Mouse (Mus musculus) embryonic facial prominence, embryonic 15.5 days (tissue): ENCODE results near the gene Fhit. TPM values are rescaled to one million over a fixed set of nuclear protein-coding genes. Genes with fewer than 3 reads are reported as not detected.

Source experiments
- ATAC-seq: fragments of 200-750 bp; cut with Nextera tagmentation; 2 replicates; pipeline ENCODE4 v1.8.0; 2017; ENCODE audit warnings: low read depth, moderate TSS enrichment; ENCODE audit not compliant: insufficient number of reproducible peaks, low FRiP score, low TSS enrichment
- H3K27ac ChIP-seq: fragments of 300-500 bp; sonication (generic); replicated peaks from 2 replicates; pipeline ENCODE4 v1.5.1; 2015; ENCODE audit warnings: mild to moderate bottlenecking, inconsistent platforms
- H3K27me3 ChIP-seq: fragments of 300-500 bp; sonication (generic); 2 replicates; pipeline ENCODE4 v1.6.1; 2015; ENCODE audit warnings: inconsistent platforms
- H3K36me3 ChIP-seq: fragments of 300-500 bp; sonication (generic); 2 replicates; pipeline ENCODE4 v1.6.1; 2015; ENCODE audit warnings: mild to moderate bottlenecking, inconsistent platforms
- H3K4me1 ChIP-seq: fragments of 300-500 bp; sonication (generic); 2 replicates; pipeline ENCODE4 v1.6.1; 2015; ENCODE audit warnings: inconsistent platforms
- H3K4me2 ChIP-seq: fragments of 300-500 bp; sonication (generic); replicated peaks from 2 replicates; pipeline ENCODE4 v1.6.1; 2015; ENCODE audit warnings: mild to moderate bottlenecking, inconsistent platforms
- H3K4me3 ChIP-seq: fragments of 300-500 bp; sonication (generic); replicated peaks from 2 replicates; pipeline ENCODE4 v1.5.1; 2015; ENCODE audit warnings: mild to moderate bottlenecking, inconsistent platforms
- H3K9ac ChIP-seq: fragments of 300-500 bp; sonication (generic); 2 replicates; pipeline ENCODE4 v1.6.1; 2015; ENCODE audit warnings: inconsistent platforms
- H3K9me3 ChIP-seq: fragments of 300-500 bp; sonication (generic); replicated peaks from 2 replicates; pipeline ENCODE4 v1.6.1; 2016; ENCODE audit warnings: inconsistent platforms
- WGBS: fragments of 180-500 bp; shearing (Covaris S2); methylation state at CpG from one replicate; pipeline ENCODE4 v1.1.7; 2015; 5-methylcytosine and 5-hydroxymethylcytosine counted together
- polyA plus RNA-seq: library from polyadenylated mRNA; unstranded; fragments of >200 nt; fragmentation: Nextera tagmentation; extraction: Ambion mirVana; gene quantifications from 2 replicates; pipeline ENCODE4 v1.2.1, GENCODE M21; 2015

Fhit gene
- polyA plus RNA-seq, 1 experiment from 2014 or later: 8.7 TPM

DNA sequence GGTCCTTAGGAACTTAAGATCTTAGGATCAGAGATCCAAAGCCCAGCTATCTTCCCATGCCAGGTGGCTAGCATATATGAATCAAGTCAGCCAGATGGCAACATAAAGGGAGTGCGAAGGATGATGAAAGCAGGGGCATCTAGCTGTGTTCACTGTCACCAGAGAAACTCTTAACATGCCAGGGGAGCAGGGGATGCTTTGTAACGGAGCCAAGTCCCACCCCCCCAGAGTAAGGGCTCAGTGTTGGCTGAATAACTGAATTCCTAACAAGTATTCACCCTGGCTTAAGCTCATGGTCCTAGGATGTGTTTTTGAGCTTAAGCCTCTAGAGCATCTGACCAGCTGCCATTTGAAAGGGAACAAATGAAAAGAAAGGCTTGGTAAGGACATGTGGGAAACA, 1139.5 kb downstream of the Fhit start:
- no peak overlapping the region for H3K9ac ChIP-seq
- H3K4me2 ChIP-seq: no peak overlapping the region
- no peaks in the 10 kb centered on the region for H3K9me3 ChIP-seq
- no peaks in the 10 kb centered on the region for H3K27me3 ChIP-seq
- no peaks in the 10 kb centered on the region for H3K36me3 ChIP-seq
- H3K4me3 ChIP-seq: no peak overlapping the region
- no peak overlapping the region for H3K27ac ChIP-seq
- ATAC-seq: no peak
- no peaks in the 10 kb centered on the region for H3K4me1 ChIP-seq
- WGBS: 55% methylated on average over 2 of the region's 2 CpGs

DNA sequence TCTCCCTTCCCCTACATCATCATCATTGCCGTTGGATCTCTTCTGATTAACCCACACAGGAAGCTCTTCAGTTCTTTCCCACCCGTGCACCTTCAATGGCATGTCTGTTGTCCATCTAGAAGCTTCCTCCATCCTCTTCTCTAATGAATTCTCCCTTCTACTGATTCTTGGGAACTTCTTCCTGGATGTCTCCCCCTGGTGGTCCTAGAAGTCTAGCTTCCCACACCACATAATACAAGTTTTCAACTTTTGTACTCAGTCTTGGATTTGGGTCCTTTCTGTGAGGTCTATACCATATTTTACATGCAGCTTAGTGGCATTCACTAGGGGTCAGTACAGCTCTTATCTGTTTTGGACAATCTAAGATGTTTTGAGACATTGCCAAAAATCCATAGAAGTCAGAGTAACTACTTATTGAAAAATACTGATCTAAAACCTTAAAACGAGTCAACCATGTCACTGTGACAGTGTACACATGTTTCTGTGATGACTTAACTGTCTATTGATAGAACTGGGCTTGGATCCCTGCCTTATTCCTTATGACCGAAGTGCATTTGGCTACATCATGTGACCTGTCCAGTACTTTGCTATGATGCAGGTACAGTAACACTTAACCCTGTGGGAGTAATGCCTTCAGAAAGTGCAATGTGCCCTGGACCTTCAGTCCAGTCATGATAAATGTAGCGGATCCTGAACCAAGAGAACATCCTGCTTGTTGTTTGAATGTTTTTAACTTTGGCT, 1141.3 kb downstream of the Fhit start:
- Histone ChIP-seq H3K9ac (no peak overlapping the region), H3K27me3 (no peaks in the 10 kb centered on the region), H3K9me3 (no peaks in the 10 kb centered on the region), H3K36me3 (no peaks in the 10 kb centered on the region), H3K27ac (no peak overlapping the region), H3K4me1 (no peaks in the 10 kb centered on the region), H3K4me2 (no peak overlapping the region), H3K4me3 (no peak overlapping the region)
- 81% methylated on average over 5 of the region's 5 CpGs for WGBS
- ATAC-seq: no peak

DNA sequence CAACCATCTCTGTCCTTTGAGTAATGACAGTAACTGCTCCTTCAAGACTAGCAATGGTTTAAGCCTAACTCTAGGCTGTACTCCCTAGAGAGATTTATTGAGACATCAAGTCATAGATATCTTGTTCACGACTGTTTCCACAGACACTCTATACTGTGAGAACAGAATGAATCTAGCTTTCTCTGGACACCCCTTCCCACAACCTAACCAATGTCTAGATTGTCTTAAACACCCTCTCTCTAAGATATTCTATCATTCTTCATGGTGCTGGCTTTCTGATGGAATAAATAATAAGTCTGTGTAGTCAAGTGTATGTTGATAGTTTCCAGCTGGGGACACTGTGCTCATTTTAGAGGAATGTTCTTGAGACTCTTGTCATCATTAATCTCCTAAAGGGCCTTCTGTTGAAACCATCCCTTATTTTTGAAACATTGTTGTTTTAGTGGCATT, 1148.0 kb downstream of the Fhit start:
- no peaks in the 10 kb centered on the region for H3K27me3 ChIP-seq
- no peaks in the 10 kb centered on the region for H3K9me3 ChIP-seq
- 71% methylated on average over 1 of the region's 1 CpGs for WGBS
- H3K4me2 ChIP-seq: no peak overlapping the region
- no peaks in the 10 kb centered on the region for H3K36me3 ChIP-seq
- H3K27ac ChIP-seq: no peak overlapping the region
- no peak for ATAC-seq
- H3K9ac ChIP-seq: no peak overlapping the region
- H3K4me3 ChIP-seq: no peak overlapping the region
- no peaks in the 10 kb centered on the region for H3K4me1 ChIP-seq

DNA sequence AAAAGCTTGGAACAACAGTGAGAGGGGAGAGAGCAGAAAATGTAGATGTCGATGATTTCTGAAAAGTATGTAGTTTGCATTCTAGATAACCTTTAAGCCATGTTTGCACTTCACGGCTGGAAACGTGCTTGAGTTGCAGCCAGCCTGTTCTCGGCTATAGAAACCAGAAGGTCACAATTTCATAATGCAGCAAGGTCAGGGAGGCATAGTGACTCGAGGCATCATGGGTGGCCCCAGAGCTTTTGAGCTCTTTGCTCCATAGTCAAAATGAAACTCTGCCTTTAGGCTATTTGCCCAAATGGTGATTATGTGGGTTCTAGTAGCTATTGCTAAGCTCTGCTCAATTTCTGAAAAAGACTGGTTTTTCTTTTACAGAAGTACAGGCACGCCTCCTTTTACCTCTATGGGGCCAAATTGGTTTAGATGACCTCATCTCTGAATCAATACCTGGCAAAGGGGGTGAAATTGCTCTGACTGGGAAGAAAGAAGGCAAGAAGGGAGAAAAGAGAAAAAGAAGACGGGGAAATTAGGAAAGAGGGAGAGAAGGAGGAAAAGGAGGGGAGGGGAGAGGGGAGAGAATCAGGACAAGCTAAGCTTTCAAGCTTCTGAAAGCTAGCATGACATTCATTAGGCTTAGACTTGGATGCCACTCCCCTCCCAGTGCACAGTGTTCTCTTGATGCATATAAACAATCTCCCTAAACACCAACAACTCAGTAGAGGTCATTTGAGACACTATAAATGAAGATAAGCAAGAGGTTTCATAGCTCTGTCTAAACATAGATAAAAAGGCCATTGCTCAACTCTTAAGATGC, 1148.6 kb downstream of the Fhit start:
- Histone ChIP-seq H3K27ac (no peak overlapping the region), H3K4me3 (no peak overlapping the region)
- no peak for ATAC-seq

DNA sequence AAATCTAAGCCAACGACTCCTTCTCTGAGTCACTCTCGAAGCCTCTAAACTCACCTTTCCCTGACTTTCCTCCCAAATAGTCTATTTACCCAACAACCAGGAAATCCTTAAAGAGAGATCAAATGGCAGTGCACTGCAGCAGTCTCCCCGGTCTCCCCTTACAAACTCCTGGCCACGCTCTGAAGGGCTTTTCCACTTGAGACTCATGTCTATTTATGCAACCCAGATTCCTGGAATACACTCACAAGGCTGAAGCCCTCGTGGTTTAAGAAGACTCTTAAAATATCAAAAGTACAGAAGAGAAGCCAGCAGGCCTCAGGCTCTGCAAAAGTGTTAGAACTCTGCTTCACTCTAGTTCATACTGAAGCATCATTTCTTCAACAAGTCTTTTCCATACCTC, 1155.6 kb downstream of the Fhit start:
- 0 out of 2 replicates have a peak, but pooled peaks cover 3% of the 10 kb centered on the region for H3K4me1 ChIP-seq
- H3K9ac ChIP-seq: no peak overlapping the region
- H3K4me3 ChIP-seq: no peak overlapping the region
- H3K4me2 ChIP-seq: no peak overlapping the region
- no peak for ATAC-seq
- H3K36me3 ChIP-seq: no peaks in the 10 kb centered on the region
- no peak overlapping the region for H3K27ac ChIP-seq
- no peaks in the 10 kb centered on the region for H3K27me3 ChIP-seq
- WGBS: 41% methylated on average over 5 of the region's 5 CpGs
- no peaks in the 10 kb centered on the region for H3K9me3 ChIP-seq

More for the DNA sequence above, 1148.6 kb downstream of the Fhit start:
- no peaks in the 10 kb centered on the region for H3K27me3 ChIP-seq
- WGBS: 42% methylated on average over 7 of the region's 7 CpGs
- H3K36me3 ChIP-seq: no peaks in the 10 kb centered on the region
- H3K4me2 ChIP-seq: no peak overlapping the region
- H3K9me3 ChIP-seq: no peaks in the 10 kb centered on the region
- H3K9ac ChIP-seq: no peak overlapping the region
- no peaks in the 10 kb centered on the region for H3K4me1 ChIP-seq

DNA sequence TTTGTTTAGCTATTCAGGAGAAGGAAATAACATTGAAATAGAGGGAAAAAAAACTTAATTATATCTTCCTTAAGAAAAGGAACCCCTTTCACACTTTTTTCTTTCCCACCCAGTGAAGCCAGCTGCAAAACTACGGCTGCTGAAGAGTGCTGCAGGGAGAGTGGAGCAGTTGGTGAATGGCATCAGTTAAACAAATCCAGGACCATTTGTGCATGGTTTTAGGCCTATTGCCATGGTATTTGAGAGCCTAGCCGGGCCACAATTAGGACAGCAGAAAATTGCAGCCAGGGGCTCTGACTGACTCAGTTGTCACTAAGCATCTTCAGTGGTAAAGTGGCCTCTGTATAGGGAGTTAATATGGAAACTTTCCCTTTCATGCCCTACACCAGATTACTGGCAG, 1158.0 kb downstream of the Fhit start:
- no peaks in the 10 kb centered on the region for H3K9me3 ChIP-seq
- no peak overlapping the region for H3K4me2 ChIP-seq
- 30% methylated on average over 2 of the region's 2 CpGs for WGBS

DNA sequence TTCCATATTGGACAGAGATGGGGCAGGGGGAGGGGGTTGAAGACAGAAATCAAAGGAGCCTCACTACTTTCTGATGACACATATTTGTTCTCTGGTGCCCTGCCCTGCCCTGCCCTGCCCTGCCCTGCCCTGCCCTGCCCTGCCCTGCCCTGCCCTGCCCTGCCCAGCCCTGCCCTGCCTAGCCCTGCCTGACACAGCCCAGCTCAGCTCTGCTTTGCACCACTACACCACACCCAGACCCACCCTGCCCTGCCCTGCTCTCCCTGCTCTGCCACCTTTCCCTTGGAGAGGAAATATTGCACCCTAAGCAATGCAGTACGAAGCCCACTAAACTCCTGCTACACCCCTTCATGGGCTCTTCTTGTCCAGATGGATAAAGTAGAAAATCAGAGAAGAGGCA, 1171.2 kb downstream of the Fhit start:
- no peak for ATAC-seq
- no peak overlapping the region for H3K4me3 ChIP-seq
- H3K27ac ChIP-seq: no peak overlapping the region
- H3K9ac ChIP-seq: no peak overlapping the region
- H3K9me3 ChIP-seq: no peaks in the 10 kb centered on the region
- no peaks in the 10 kb centered on the region for H3K36me3 ChIP-seq
- no peaks in the 10 kb centered on the region for H3K4me1 ChIP-seq
- H3K4me2 ChIP-seq: no peak overlapping the region
- H3K27me3 ChIP-seq: no peaks in the 10 kb centered on the region
- 74% methylated on average over 1 of the region's 1 CpGs for WGBS

More for the DNA sequence above, 1158.0 kb downstream of the Fhit start:
- Histone ChIP-seq H3K4me1 (0 out of 2 replicates have a peak, but pooled peaks cover 3% of the 10 kb centered on the region), H3K9ac (no peak overlapping the region), H3K36me3 (no peaks in the 10 kb centered on the region), H3K4me3 (no peak overlapping the region), H3K27ac (no peak overlapping the region), H3K27me3 (no peaks in the 10 kb centered on the region)
- no peak for ATAC-seq

DNA sequence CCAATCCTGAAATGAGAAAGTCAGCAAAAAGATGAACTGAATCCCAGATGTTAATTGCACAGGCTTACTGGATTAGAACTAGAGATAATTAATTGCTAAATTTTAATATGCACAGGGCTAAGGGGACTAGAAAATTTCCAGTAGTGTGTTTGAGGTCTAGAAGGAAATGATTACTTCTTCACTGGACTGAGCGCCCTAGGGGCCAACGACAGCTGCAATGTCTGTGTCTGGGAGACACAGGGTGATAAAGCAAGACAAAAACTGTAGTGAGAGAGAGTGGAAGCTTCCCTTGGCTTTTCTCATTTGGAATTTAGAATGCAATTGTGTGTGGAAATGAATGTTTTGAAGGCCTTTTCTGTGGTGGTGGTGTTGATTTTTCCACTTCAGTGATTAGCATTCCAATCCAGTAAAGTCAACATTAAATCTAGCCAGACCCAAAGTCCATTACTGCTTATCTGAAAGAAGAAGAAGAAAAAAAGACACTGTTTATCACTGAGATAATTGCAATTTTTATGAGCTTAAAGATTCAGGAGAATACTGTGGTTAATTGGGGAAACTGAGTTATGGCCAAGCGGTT, 1184.8 kb downstream of the Fhit start:
- Histone ChIP-seq H3K9ac (no peak overlapping the region), H3K4me1 (no peaks in the 10 kb centered on the region), H3K9me3 (no peaks in the 10 kb centered on the region), H3K4me2 (no peak overlapping the region), H3K36me3 (no peaks in the 10 kb centered on the region), H3K4me3 (no peak overlapping the region), H3K27me3 (no peaks in the 10 kb centered on the region), H3K27ac (no peak overlapping the region)
- no peak for ATAC-seq
- WGBS: 73% methylated on average over 3 of the region's 3 CpGs

DNA sequence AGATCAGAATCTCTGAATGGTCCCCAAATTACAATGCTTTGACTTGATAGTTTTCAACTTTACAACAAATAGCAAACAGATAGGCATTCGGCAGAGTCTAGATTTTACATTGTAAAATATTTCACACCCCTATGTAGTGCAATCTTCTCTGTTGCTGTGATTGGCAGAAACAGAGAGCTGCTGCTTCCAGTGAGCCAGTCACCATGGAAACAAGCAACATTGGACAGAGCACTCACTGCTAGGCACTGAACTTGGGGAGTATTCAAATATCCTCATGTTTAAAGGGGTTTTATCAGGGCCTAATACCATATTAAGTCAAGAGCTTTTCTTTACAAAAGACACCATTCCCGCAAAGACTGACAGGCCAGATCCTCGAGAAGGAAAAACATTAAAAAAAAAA, 1187.4 kb downstream of the Fhit start:
- Histone ChIP-seq H3K4me3 (no peak overlapping the region), H3K27ac (no peak overlapping the region), H3K36me3 (no peaks in the 10 kb centered on the region), H3K4me2 (no peak overlapping the region), H3K4me1 (no peaks in the 10 kb centered on the region), H3K9me3 (no peaks in the 10 kb centered on the region), H3K27me3 (no peaks in the 10 kb centered on the region), H3K9ac (no peak overlapping the region)
- 73% methylated on average over 3 of the region's 3 CpGs for WGBS
- ATAC-seq: no peak

DNA sequence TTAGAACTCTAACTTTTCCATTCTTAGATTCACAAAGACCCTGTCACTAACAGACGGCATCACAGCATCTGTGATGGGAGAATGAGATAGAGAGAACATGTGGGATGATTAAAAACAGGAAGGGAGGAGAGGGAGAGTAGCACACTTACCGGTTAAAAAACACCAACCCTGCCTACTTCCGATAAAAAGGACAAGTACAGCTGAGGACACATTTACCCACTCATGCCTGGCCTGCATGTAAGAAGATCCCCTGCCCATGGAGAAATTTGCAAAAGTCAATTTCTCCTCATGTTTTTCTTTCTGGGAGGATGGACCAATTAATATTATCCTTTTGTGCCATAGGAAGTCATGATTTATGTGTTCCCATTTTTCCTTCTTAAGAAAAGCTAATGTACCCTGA, 1198.0 kb downstream of the Fhit start:
- no peak for ATAC-seq
- Histone ChIP-seq H3K27ac (no peak overlapping the region), H3K9me3 (no peaks in the 10 kb centered on the region), H3K4me2 (no peak overlapping the region), H3K4me1 (no peaks in the 10 kb centered on the region), H3K27me3 (no peaks in the 10 kb centered on the region), H3K36me3 (no peaks in the 10 kb centered on the region), H3K9ac (no peak overlapping the region), H3K4me3 (no peak overlapping the region)
- WGBS: 55% methylated on average over 3 of the region's 3 CpGs

DNA sequence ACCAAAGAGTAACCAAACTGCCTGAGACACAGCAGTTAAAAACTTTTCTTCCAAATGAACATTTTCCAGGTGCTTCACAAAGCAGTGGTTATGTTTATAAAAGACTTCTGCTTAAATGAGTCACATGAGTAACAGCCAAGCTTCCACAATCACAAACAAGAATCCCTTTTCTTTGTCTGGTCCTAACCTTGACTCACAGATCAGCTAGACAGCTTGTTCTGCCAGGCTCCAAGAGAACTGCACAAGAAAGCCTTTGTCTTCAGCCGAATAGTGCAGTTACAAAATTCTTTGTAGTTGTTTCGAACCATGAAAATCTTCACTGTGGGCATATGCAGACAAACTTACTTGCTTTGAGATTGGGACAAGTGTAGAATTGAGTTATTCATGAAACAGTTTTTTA, 1201.4 kb downstream of the Fhit start:
- no peak overlapping the region for H3K9ac ChIP-seq
- H3K36me3 ChIP-seq: no peaks in the 10 kb centered on the region
- H3K27ac ChIP-seq: no peak overlapping the region
- 58% methylated on average over 2 of the region's 2 CpGs for WGBS
- no peak overlapping the region for H3K4me3 ChIP-seq
- H3K4me1 ChIP-seq: no peaks in the 10 kb centered on the region
- H3K27me3 ChIP-seq: no peaks in the 10 kb centered on the region
- no peak for ATAC-seq
- H3K9me3 ChIP-seq: no peaks in the 10 kb centered on the region
- no peak overlapping the region for H3K4me2 ChIP-seq
